Mouse (Mus musculus) ES-E14 (cell line): ENCODE measurements around the gene Acss2. TPM values are rescaled to one million over a fixed set of nuclear protein-coding genes. Genes with fewer than 3 reads are reported as not detected.

Experiments
- DNase-seq: peaks from one replicate; pipeline ENCODE4 v3.0.0-alpha.2; 2013; ENCODE audit warnings: low read depth, low spot score
- H3K27ac ChIP-seq: 2 replicates; pipeline ENCODE4 v1.5.1; 2012; ENCODE audit warnings: low read depth, mild to moderate bottlenecking, low read length, moderate library complexity, mixed read lengths; ENCODE audit not compliant: poor library complexity, insufficient read depth, severe bottlenecking
- H3K36me3 ChIP-seq: 2 replicates; pipeline ENCODE4 v1.6.1; 2012; ENCODE audit warnings: mild to moderate bottlenecking, low read length, moderate library complexity, mixed read lengths; ENCODE audit not compliant: control insufficient read depth, poor library complexity, insufficient read depth, severe bottlenecking
- H3K4me1 ChIP-seq, 2 experiments: fragments of 150-350 bp in 1 of 2; sonication (generic) in 1 of 2; 2 replicates each; pipeline ENCODE4 v1.6.1; 2012; ENCODE audit warnings: low read length in 2 of 2, mild to moderate bottlenecking in 1 of 2, mixed read lengths in 1 of 2; ENCODE audit not compliant: control insufficient read depth in 2 of 2, insufficient read depth in 2 of 2, poor library complexity in 1 of 2
- H3K4me3 ChIP-seq, 2 experiments: fragments of 150-350 bp in 1 of 2; sonication (generic) in 1 of 2; 2 replicates each; pipeline ENCODE4 v1.5.1; 2012; ENCODE audit warnings: low read length in 2 of 2, low read depth in 1 of 2, mild to moderate bottlenecking in 1 of 2, mixed read lengths in 1 of 2; ENCODE audit not compliant: insufficient read depth in 1 of 2, poor library complexity in 1 of 2, severe bottlenecking in 1 of 2
- H3K9ac ChIP-seq: 2 replicates; pipeline ENCODE4 v1.6.1; 2012; ENCODE audit warnings: low read depth, mild to moderate bottlenecking, low read length, mixed read lengths; ENCODE audit not compliant: poor library complexity, insufficient read depth, severe bottlenecking
- H3K9me3 ChIP-seq: fragments of 150-350 bp; sonication (generic); 2 replicates; pipeline ENCODE4 v1.6.1; 2012; ENCODE audit warnings: low read depth, mild to moderate bottlenecking, low read length; ENCODE audit not compliant: control insufficient read depth, insufficient read depth
- CHD2 ChIP-seq: IDR thresholded peaks from 2 replicates; pipeline ENCODE4 v1.6.1; 2014; ENCODE audit warnings: mild to moderate bottlenecking, low read depth, low read length, inconsistent platforms
- HCFC1 ChIP-seq: IDR thresholded peaks from 2 replicates; pipeline ENCODE4 v1.6.1; 2012; ENCODE audit warnings: low read length, inconsistent platforms, borderline replicate concordance; ENCODE audit not compliant: insufficient read depth
- MAFK ChIP-seq: IDR thresholded peaks from 2 replicates; pipeline ENCODE4 v1.6.1; 2014; ENCODE audit warnings: mild to moderate bottlenecking, low read depth, low read length, inconsistent platforms; ENCODE audit not compliant: insufficient read depth
- ZC3H11A ChIP-seq: IDR thresholded peaks from 2 replicates; pipeline ENCODE4 v1.6.1; 2012; ENCODE audit warnings: low read depth, mild to moderate bottlenecking, inconsistent platforms, low read length, borderline replicate concordance
- ZNF384 ChIP-seq: IDR thresholded peaks from 2 replicates; pipeline ENCODE4 v1.6.1; 2012; ENCODE audit warnings: low read depth, low read length, inconsistent platforms
- in situ Hi-C, 2 experiments: fragments of 600-800 bp; cut with MboI; formaldehyde crosslinking; loops; one replicate each; pipeline ENCODE4 v1.15.1; 2025; ENCODE audit warnings: low sequenced_read_pairs in 2 of 2, inconsistent platforms in 1 of 2; ENCODE audit not compliant: unreplicated experiment in 2 of 2
- total RNA-seq: library from RNA; depleted of rRNA; stranded (reverse); fragments of 300-350 nt; gene quantifications from 2 replicates; pipeline ENCODE4 v1.2.3, GENCODE M21; 2012

Acss2 gene
- total RNA-seq, 1 experiment: 5.3 TPM

DNA sequence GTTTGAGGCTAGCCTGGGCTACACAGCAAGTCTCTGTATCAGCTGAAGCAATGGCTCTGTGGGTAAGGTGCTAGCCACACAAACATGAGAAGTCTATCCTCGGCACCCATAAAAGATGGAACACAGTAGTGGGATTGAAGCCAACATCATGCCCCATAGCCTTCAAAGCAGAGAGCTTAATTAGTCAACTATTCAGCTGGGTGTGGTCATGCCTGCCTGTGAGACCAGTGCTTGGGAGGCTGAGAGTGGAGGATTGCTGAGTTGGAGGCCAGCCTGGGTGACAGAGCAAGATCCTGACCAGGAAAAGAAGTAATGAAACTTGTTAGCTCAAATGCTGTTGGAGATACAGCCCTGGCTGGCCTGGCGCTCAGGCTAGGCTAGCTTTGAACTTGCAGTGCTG, 73.1 kb downstream of the Acss2 start:
- Histone ChIP-seq H3K4me1 (peaks cover 8 to 12% of the 10 kb centered on the region in 2 experiments), H3K9me3 (no peaks in the 10 kb centered on the region), H3K27ac (0 out of 2 replicates have a peak overlapping the region, but pooled peaks have one; percentile 61), H3K36me3 (no peaks in the 10 kb centered on the region), H3K4me3 (no peak overlapping the region), H3K9ac (no peak overlapping the region)
- no peak for DNase-seq
- in situ Hi-C loops: no loop called here
- no peak for TF ChIP-seq HCFC1
- TF ChIP-seq ZNF384: no peak
- TF ChIP-seq ZC3H11A: no peak
- no peak for TF ChIP-seq CHD2
- TF ChIP-seq MAFK: no peak

- H3K36me3 ChIP-seq: no peaks in the 10 kb centered on the region
- H3K9me3 ChIP-seq: no peaks in the 10 kb centered on the region
- peak overlapping the region; percentile 71 to 89 for H3K4me3 ChIP-seq
- no peak for TF ChIP-seq ZNF384
- TF ChIP-seq MAFK: no peak
- no peak overlapping the region for H3K27ac ChIP-seq
- peak overlapping the region; percentile 82; the same call in 1 of the 2 replicates for H3K9ac ChIP-seq
- in situ Hi-C loops: no loop called here
- DNase-seq: no peak
- peaks cover 8 to 12% of the 10 kb centered on the region in 2 experiments for H3K4me1 ChIP-seq
Measured at GRCm38 (mm10) chr2:155591676-155592075, 73.9 kb downstream of the Acss2 start.

DNA sequence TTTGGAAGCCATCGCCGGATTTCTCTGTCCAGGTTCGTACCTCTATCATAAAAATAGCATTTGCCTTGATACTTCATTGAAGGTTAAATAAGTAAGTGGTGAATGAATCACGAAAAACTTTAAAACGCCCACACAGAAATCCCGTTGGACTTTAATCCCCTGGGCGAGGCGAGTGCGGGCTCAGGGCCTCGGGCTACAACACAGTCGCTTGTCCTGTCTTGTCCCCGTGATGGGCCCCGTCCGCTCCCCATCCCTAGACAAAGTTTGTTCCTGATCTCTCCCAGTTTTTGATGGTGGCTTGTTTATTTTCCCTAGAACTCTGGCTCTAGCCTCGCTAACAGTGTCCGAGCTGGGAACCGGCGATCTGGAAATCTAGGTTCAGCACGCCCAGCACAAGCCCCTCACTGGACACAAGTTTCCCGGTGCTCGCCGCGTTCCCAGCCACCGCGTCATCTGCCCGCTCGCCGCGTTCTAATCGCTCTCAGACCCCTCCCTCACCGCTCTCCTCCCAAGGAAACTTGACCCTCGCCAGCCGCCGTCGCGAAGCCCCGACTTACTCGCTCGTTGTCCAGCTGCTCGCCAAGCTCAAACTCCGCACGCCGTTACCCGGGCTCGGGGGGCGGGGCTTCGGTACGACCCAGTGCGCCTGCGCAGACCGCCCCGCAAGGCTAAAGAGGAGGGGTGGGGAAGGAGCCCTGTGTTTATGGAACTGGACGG, 74.5 kb downstream of the Acss2 start, which contains the start of gene Gss:
Gene Gss (minus strand): TSS at position 674 of the 717 bp plus-strand sequence.
- H3K36me3 ChIP-seq: no peaks in the 10 kb centered on the region
- no peaks in the 10 kb centered on the region for H3K9me3 ChIP-seq
- in situ Hi-C loops: no loop called here
- peak within 1 kb of the TSS; percentile 82 for H3K9ac ChIP-seq
- TF ChIP-seq HCFC1 (peak; percentile 66), ZNF384 (no peak)
- peak; percentile 92 for DNase-seq
- H3K4me3 ChIP-seq: peak within 1 kb of the TSS; percentile 71 to 89
- peak within 1 kb of the TSS; percentile 40 for H3K27ac ChIP-seq
- peaks cover 8 to 12% of the 10 kb centered on the region in 2 experiments for H3K4me1 ChIP-seq

DNA sequence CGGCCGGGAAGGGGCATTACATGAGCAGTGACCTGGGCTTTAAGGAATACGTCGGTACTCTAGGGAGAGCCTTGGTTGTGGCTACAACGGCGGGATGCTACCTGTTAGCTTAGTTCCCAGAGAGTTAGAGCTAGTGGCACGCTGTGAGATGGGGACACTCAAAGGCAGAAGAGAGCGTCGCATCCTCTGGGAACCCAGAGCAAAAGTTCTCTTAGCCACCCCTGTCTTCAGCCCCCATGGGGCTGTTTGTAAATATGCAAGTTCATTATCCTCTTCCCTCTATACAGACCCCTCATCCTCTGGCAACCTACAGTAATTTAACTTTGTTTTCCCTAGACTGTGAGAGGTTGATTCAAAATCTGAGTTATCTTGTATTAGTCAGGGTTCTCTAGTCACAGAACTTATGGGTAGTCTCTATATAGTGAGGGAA, 75.1 kb downstream of the Acss2 start:
- Histone ChIP-seq H3K9me3 (no peaks in the 10 kb centered on the region), H3K4me3 (peak overlapping the region; percentile 71 to 89), H3K9ac (peak overlapping the region; percentile 74), H3K27ac (no peak overlapping the region), H3K4me1 (peaks cover 8 to 12% of the 10 kb centered on the region in 2 experiments), H3K36me3 (no peaks in the 10 kb centered on the region)
- TF ChIP-seq ZC3H11A: no peak
- TF ChIP-seq CHD2: no peak
- no peak for TF ChIP-seq ZNF384
- TF ChIP-seq MAFK: no peak
- TF ChIP-seq HCFC1: no peak
- in situ Hi-C loops: no loop called here
- no peak for DNase-seq

GRCm38 (mm10) chr2:155595516-155595915, 77.8 kb downstream of the Acss2 start:
- Histone ChIP-seq H3K4me1 (peaks cover 2 to 7% of the 10 kb centered on the region in 2 experiments; a peak in 1 of 4 replicates), H3K36me3 (no peaks in the 10 kb centered on the region), H3K27ac (no peak overlapping the region), H3K4me3 (no peak overlapping the region), H3K9ac (no peak overlapping the region), H3K9me3 (no peaks in the 10 kb centered on the region)
- no peak for DNase-seq
- in situ Hi-C loops: no loop called here
- TF ChIP-seq ZNF384: no peak
- TF ChIP-seq MAFK: no peak
- TF ChIP-seq ZC3H11A: no peak
- no peak for TF ChIP-seq CHD2
- TF ChIP-seq HCFC1: no peak
